Mouse (Mus musculus) limb, embryonic 10.5 days (tissue): ENCODE results near the gene Scn5a. TPM values are rescaled to one million over a fixed set of nuclear protein-coding genes. Genes with fewer than 3 reads are reported as not detected.

Experiments
- DNase-seq: peaks from one replicate; pipeline ENCODE4 v3.0.0-alpha.2; 2017; ENCODE audit warnings: low spot score
- H3K27ac ChIP-seq: fragments of 300-500 bp; sonication (generic); 2 replicates; pipeline ENCODE4 v1.5.1; 2016; ENCODE audit warnings: mild to moderate bottlenecking
- H3K27me3 ChIP-seq: fragments of 300-500 bp; sonication (generic); 2 replicates; pipeline ENCODE4 v1.6.1; 2016; ENCODE audit warnings: low read depth, mild to moderate bottlenecking; ENCODE audit not compliant: poor library complexity, severe bottlenecking
- H3K36me3 ChIP-seq: fragments of 300-500 bp; sonication (generic); 2 replicates; pipeline ENCODE4 v1.6.1; 2016; ENCODE audit warnings: mild to moderate bottlenecking, moderate library complexity
- H3K4me1 ChIP-seq: fragments of 300-500 bp; sonication (generic); 2 replicates; pipeline ENCODE4 v1.6.1; 2016
- H3K4me3 ChIP-seq: fragments of 300-500 bp; sonication (generic); 2 replicates; pipeline ENCODE4 v1.5.1; 2016; ENCODE audit warnings: mild to moderate bottlenecking, moderate library complexity
- H3K9me3 ChIP-seq: fragments of 300-500 bp; sonication (generic); replicated peaks from 2 replicates; pipeline ENCODE4 v1.6.1; 2016; ENCODE audit warnings: mild to moderate bottlenecking
- WGBS: fragments of 180-500 bp; shearing (Covaris S2); methylation state at CpG from one replicate; pipeline ENCODE4 v1.1.7; 2016; 5-methylcytosine and 5-hydroxymethylcytosine counted together
- polyA plus RNA-seq: library from polyadenylated mRNA; unstranded; fragments of >200 nt; fragmentation: Nextera tagmentation; extraction: Ambion mirVana; gene quantifications from 2 replicates; pipeline ENCODE4 v1.2.1, GENCODE M21; 2016

Scn5a gene
- polyA plus RNA-seq, 1 experiment from 2014 or later: 0.10 TPM

- peak overlapping the region; percentile 42; the same call in 1 of the 2 replicates for H3K27ac ChIP-seq
- 58% methylated on average over 16 of the region's 16 CpGs for WGBS
- H3K4me3 ChIP-seq: no peak overlapping the region
- H3K4me1 ChIP-seq: peaks cover 53% of the 10 kb centered on the region
- no peaks in the 10 kb centered on the region for H3K36me3 ChIP-seq
- DNase-seq: no peak
- H3K9me3 ChIP-seq: no peaks in the 10 kb centered on the region
- H3K27me3 ChIP-seq: peaks cover 17% of the 10 kb centered on the region; the same call in 1 of the 2 replicates
Observed at GRCm38 (mm10) chr9:119559537-119560276, 19.1 kb downstream of the Scn5a start.

DNA sequence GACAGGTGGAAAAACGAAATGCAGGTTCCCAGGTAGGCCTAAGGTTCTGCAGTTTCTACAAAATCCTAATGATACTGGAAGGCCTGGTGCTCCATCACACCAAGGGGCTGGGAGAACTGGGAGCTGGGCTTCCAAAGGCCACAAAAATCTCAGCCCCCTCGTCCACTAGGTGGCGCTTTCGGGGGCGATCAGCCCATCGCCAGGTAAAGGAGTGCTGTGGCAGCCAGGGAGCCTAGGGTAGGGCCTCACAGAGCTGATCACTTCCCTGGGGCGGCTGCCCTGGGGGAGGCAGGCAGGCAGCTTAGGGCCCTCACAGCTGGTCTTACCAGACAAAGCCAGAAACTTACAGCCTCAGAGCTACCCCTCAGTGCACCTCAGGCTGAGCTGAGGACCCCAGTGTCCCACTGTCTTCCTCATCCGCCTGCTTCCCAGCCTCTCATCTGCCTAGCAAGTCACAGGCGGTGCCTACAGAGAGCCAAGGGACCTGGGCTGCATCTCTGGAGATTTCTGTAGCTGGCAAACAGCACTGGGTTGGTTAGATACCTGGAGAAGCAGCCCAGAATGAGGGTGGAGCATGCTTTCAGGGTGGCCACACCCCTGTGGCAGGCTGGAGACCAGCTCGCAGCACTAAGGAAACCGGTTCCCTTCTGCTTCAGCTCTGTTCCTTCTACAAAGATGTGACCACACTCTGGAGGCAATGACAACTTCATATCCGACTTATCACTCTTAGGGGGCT is 20.5 kb downstream of the Scn5a start:
- H3K27ac ChIP-seq: no peak overlapping the region

DNA sequence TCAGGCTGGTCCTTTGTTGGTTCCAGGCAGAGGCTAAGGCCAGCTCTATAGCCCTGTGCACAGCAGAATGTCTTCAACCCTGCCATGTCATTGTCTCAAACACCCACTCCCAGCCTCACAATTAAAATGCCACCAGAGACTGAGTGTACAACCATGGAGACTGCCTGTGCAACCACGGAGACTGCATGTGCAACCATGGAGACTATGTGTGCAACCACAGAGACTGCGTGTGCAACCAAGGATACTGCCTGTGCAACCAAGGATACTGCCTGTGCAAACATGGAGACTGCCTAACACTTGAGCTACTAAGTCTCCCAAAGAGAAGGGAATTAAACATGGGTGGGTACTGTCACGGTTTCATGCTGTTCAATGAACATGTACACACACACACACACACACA is 22.8 kb downstream of the Scn5a start:
- Histone ChIP-seq H3K4me1 (peaks cover 29% of the 10 kb centered on the region), H3K27me3 (no peaks in the 10 kb centered on the region), H3K27ac (no peak overlapping the region), H3K36me3 (no peaks in the 10 kb centered on the region), H3K4me3 (no peak overlapping the region), H3K9me3 (no peaks in the 10 kb centered on the region)
- DNase-seq: no peak
- 91% methylated on average over 3 of the region's 3 CpGs for WGBS

More for the DNA sequence above, 20.5 kb downstream of the Scn5a start:
- DNase-seq: peak; percentile 80
- WGBS: 31% methylated on average over 12 of the region's 12 CpGs
- no peaks in the 10 kb centered on the region for H3K36me3 ChIP-seq
- peaks cover 11% of the 10 kb centered on the region; the same call in 1 of the 2 replicates for H3K27me3 ChIP-seq
- peaks cover 49% of the 10 kb centered on the region for H3K4me1 ChIP-seq
- H3K9me3 ChIP-seq: no peaks in the 10 kb centered on the region
- no peak overlapping the region for H3K4me3 ChIP-seq

- Histone ChIP-seq H3K4me3 (no peak overlapping the region), H3K27me3 (no peaks in the 10 kb centered on the region), H3K9me3 (no peaks in the 10 kb centered on the region), H3K4me1 (peaks cover 4% of the 10 kb centered on the region; the same call in 1 of the 2 replicates), H3K27ac (no peak overlapping the region), H3K36me3 (no peaks in the 10 kb centered on the region)
- WGBS: 81% methylated on average over 12 of the region's 12 CpGs
- no peak for DNase-seq
Observed at GRCm38 (mm10) chr9:119547528-119547927, 31.3 kb downstream of the Scn5a start.

GRCm38 (mm10) chr9:119547128-119547527 is 31.7 kb downstream of the Scn5a start:
- no peak for DNase-seq
- Histone ChIP-seq H3K27ac (no peak overlapping the region), H3K4me3 (no peak overlapping the region), H3K36me3 (no peaks in the 10 kb centered on the region), H3K9me3 (no peaks in the 10 kb centered on the region), H3K4me1 (peaks cover 4% of the 10 kb centered on the region; the same call in 1 of the 2 replicates), H3K27me3 (no peaks in the 10 kb centered on the region)
- WGBS: 86% methylated on average over 8 of the region's 8 CpGs

- Histone ChIP-seq H3K36me3 (no peaks in the 10 kb centered on the region), H3K27ac (no peak overlapping the region), H3K4me3 (no peak overlapping the region), H3K4me1 (peaks cover 8% of the 10 kb centered on the region), H3K9me3 (no peaks in the 10 kb centered on the region), H3K27me3 (no peaks in the 10 kb centered on the region)
- DNase-seq: no peak
- 91% methylated on average over 9 of the region's 9 CpGs for WGBS
Observed at GRCm38 (mm10) chr9:119540726-119541125, 38.1 kb downstream of the Scn5a start.

GRCm38 (mm10) chr9:119537823-119538222 is 41.0 kb downstream of the Scn5a start:
- peaks cover 11% of the 10 kb centered on the region; the same call in 1 of the 2 replicates for H3K27me3 ChIP-seq
- WGBS: 89% methylated on average over 4 of the region's 4 CpGs
- H3K4me3 ChIP-seq: no peak overlapping the region
- no peaks in the 10 kb centered on the region for H3K9me3 ChIP-seq
- peaks cover 8% of the 10 kb centered on the region for H3K4me1 ChIP-seq
- H3K27ac ChIP-seq: no peak overlapping the region
- H3K36me3 ChIP-seq: no peaks in the 10 kb centered on the region
- no peak for DNase-seq

- H3K4me1 ChIP-seq: no peaks in the 10 kb centered on the region
- H3K27ac ChIP-seq: no peak overlapping the region
- H3K4me3 ChIP-seq: no peak overlapping the region
- no peaks in the 10 kb centered on the region for H3K9me3 ChIP-seq
- no peaks in the 10 kb centered on the region for H3K36me3 ChIP-seq
- no peak for DNase-seq
- H3K27me3 ChIP-seq: peaks cover 36% of the 10 kb centered on the region
- 22% methylated on average over 10 of the region's 10 CpGs for WGBS
Observed at GRCm38 (mm10) chr9:119531684-119532417, 47.0 kb downstream of the Scn5a start.

GRCm38 (mm10) chr9:119524511-119524910 is 54.3 kb downstream of the Scn5a start:
- Histone ChIP-seq H3K36me3 (no peaks in the 10 kb centered on the region), H3K4me1 (no peaks in the 10 kb centered on the region), H3K27ac (no peak overlapping the region), H3K4me3 (no peak overlapping the region), H3K9me3 (no peaks in the 10 kb centered on the region), H3K27me3 (no peaks in the 10 kb centered on the region)
- no peak for DNase-seq
- 90% methylated on average over 6 of the region's 6 CpGs for WGBS

- DNase-seq: no peak
- Histone ChIP-seq H3K4me3 (no peak overlapping the region), H3K4me1 (peaks cover 5% of the 10 kb centered on the region; the same call in 1 of the 2 replicates), H3K27me3 (peaks cover 9% of the 10 kb centered on the region), H3K27ac (no peak overlapping the region), H3K36me3 (no peaks in the 10 kb centered on the region), H3K9me3 (no peaks in the 10 kb centered on the region)
- 92% methylated on average over 8 of the region's 8 CpGs for WGBS
Observed at GRCm38 (mm10) chr9:119523301-119523700, 55.5 kb downstream of the Scn5a start.

DNA sequence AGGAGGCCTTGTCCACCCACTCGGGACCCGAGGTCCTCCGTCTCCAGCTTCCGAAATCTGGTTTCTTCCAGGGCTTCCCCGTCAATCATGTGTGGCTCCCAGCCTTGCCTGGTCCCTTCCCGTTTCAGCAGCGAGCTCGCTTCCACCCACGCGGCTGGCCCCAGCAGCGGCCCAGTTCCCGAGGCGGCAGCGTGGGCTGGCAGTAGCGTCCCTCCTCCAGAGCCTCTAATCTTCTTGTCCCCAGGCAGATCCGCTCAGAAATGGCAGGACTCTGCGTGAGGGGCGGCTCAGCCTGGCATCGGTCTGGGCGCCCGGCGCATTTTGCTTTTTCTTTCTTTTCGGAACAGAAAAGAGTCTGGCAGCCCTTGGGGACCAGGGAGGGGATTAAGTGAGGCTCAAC is 59.7 kb downstream of the Scn5a start:
- Histone ChIP-seq H3K36me3 (no peaks in the 10 kb centered on the region), H3K4me3 (no peak overlapping the region), H3K4me1 (peaks cover 14% of the 10 kb centered on the region; the same call in 1 of the 2 replicates), H3K9me3 (no peaks in the 10 kb centered on the region), H3K27ac (no peak overlapping the region), H3K27me3 (peaks cover 35% of the 10 kb centered on the region)
- 70% methylated on average over 23 of the region's 23 CpGs for WGBS
- DNase-seq: no peak

GRCm38 (mm10) chr9:119518177-119518576 is 60.6 kb downstream of the Scn5a start:
- WGBS: 75% methylated on average over 8 of the region's 8 CpGs
- no peak for DNase-seq

More at GRCm38 (mm10) chr9:119518177-119518576, 60.6 kb downstream of the Scn5a start:
- Histone ChIP-seq H3K4me1 (peaks cover 14% of the 10 kb centered on the region; the same call in 1 of the 2 replicates), H3K36me3 (no peaks in the 10 kb centered on the region), H3K27me3 (peaks cover 35% of the 10 kb centered on the region), H3K4me3 (no peak overlapping the region), H3K9me3 (no peaks in the 10 kb centered on the region), H3K27ac (no peak overlapping the region)
